Mouse (Mus musculus) urinary bladder, postnatal 10 days (tissue): ENCODE measurements around the gene Lipm.

Experiments
- DNase-seq: peaks from one replicate; pipeline ENCODE4 v3.0.0; 2022; ENCODE audit warnings: low spot score

Lipm gene

DNA sequence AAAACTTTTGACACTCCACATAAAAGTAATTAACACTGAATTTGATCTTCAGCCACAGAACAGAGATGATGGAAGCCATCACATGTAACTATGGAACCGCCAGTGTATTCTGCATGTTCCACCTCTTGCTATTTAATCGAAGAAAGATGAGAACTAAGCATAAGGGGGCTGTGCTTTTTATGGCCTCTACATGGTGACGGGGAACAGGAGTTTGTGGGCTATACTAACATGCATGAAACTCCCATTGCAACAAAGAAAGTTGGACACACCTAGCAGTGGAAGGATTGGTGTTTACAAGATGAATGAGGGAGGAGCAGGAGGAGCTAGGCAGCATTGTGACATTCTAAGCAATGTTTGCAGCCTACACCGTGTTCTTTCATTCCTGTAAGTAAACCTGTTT is at the start of gene Lipm:
Gene Lipm (plus strand): TSS at position 301 of the 400 bp plus-strand sequence.
- DNase-seq = no peak

- DNase-seq = no peak
Measured at GRCm38 (mm10) chr19:34051502-34051901, 49.2 kb upstream of the Lipm start.

DNA sequence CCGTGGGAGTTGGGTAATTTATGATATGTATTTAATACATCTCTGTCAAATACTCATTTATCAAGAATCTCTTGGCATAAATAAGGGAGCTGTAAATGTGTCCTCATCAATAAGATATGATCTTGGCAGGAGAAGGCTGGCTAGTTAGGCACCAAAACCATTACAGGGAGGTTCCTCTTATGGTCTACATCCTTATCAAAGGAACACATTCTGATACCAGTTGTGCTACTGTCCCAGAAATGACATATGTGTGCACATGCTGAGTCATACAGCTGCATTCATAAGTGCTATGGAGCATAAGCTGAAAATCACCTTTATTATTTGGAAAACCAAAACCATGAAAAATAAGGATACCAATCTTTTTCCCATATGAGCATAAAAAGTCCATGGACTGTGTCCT is 37.2 kb upstream of the Lipm start:
- DNase-seq = no peak

DNA sequence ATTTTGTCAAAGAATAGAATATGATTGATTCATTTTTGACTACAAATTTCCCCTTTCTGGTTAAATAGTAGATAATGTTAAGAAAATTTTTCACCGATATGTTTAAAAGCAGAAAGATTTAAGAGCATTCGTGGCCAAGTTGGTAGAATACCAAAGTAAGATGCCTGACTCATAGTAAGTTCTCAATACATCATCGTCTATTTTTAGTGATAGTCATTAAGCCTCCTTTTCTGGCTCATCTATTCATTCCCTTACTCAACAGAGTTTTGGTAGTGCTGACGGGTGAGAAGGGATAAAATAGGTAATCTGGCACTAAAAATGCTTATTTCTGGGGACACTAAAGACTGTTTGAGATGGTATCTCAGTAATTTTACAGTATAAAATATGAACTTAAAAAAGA is 36.7 kb upstream of the Lipm start:
- no peak for DNase-seq

- no peak for DNase-seq
Measured at GRCm38 (mm10) chr19:34066779-34067472, 33.8 kb upstream of the Lipm start, which contains the start of gene Lipn. Gene Lipn, plus strand, starts transcription at chr19:34067358.

- DNase-seq = no peak
Measured at GRCm38 (mm10) chr19:34074239-34074638, 26.5 kb upstream of the Lipm start.

- no peak for DNase-seq
Measured at GRCm38 (mm10) chr19:34078130-34078529, 22.6 kb upstream of the Lipm start.

- DNase-seq = no peak
Measured at GRCm38 (mm10) chr19:34089011-34089680, 11.6 kb upstream of the Lipm start.

DNA sequence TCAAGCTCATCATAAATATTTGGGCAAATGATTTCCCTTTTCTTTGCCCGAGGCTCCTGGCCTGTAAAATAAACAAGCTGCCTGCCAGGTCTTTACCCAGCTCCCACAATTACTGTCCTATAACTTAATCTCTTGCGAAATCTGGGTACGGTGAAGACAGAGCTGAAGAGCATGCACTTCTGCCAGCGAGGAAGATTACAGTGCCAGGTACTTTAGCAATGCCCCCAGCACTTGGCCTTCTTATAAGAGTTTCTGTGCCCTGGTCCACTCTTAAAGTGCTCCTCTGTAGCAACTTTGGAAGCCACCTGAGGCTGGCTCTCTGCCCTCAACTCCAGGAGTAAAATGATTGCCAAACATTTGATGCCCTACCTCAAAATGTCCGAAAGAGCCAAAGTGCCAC is 5.4 kb upstream of the Lipm start:
- DNase-seq = no peak

DNA sequence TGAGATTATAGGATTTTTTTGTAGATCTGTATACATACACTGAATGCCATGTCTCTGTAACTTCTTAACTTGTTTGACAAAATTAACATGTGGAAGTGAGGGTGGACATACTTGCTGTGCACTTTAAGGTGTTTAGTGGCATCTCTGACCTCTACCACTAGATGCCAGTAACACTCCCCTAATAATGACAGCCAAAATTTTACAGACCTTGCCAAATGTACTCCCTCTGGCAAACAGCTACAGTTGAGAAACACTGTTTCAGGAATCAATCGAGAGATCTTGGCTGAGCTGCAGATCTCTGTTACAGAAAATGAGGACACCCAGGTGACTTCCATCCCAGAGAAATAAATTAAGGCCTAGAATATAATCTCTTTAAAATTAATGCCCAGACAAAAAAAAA is 4.5 kb upstream of the Lipm start:
- no peak for DNase-seq

- no peak for DNase-seq
Measured at GRCm38 (mm10) chr19:34101888-34102287, 1.2 kb downstream of the Lipm start.

- DNase-seq = no peak
Measured at GRCm38 (mm10) chr19:34104841-34105240, 4.1 kb downstream of the Lipm start.

DNA sequence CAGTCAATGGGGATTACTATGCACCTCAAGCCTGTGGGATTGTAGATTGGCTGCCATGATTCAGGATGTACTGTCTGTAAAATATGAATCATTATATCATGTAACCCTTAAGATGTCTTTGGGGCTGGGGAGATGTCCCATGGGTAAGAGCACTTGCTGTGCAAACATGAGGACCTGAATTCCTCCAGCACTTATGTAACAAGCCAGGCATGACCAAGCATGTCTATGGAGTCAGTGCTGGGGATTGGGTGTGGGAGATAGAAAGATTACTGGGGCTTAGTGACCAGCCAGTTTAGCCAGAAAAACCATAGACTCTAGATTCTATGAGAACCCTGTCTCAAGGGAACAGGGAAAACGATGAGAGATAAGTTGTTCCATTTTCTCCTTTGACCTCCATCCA is 18.4 kb downstream of the Lipm start:
- no peak for DNase-seq

- no peak for DNase-seq
Measured at GRCm38 (mm10) chr19:34119653-34120052, 18.9 kb downstream of the Lipm start.

DNA sequence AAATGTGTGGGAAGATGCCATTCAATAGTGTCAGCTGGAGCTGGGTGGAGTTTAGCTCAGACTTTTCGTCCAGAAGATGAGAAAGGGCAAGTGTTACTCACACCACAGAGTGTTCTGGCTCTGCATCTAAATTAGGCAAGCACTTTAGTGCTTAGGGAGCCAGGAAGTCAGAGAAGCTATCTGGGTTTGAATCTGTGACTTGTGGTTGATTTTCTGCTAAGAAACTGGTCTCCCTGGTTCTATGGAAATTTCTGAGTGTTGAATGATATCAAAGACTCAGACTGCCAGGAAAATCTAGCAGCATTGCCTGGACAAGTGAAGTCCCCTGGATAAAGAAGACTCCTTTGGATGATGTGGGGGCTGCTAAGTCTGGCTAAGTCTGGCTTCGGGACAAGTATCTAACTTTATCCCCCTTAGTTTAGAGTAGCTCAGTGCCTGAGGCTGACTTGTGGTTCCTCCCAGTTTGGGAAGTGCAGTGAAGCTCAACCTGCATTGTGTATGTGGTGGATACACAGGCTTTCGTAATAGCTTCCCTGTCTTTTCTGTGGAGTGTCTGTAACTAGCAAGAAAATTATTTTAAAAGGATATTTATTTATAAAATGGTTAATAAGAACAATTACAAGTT is 19.5 kb downstream of the Lipm start:
- DNase-seq = no peak

DNA sequence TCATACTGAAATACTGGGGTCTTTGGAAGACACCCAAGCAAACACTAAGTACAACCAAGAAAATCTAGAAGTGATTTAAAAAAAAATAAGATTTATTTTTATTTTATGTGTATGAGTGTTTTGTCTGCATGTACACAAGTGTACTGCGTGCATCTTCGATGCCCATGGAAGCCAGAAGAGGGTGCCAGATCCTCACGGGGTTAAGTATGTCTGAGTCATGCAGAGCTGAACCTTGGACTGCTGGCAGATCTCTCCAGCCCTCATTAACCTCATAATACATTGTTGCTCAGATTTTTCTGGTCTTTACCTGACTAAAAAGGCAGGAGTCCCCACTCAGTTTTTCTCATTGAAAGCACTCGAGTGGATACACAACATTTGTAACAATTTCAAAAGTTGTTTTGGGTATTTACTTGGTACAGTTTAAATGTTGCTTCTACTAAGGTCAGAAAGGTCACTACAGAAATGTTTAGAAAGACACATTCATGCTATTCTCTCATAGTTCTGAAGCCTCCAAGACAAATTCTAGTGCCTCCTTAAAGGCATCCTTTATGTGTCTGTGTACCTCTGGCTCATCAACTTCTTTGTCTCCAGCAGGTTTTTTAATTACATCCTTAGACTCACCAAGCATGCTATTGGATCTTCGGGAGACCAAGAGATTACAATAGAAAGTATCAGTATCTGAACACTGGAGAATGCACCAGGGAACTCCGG is 38.1 kb downstream of the Lipm start:
- DNase-seq = no peak

- DNase-seq = no peak
Measured at GRCm38 (mm10) chr19:34139431-34140046, 38.8 kb downstream of the Lipm start.

GRCm38 (mm10) chr19:34148421-34148820 is 47.7 kb downstream of the Lipm start:
- no peak for DNase-seq

- DNase-seq = no peak
Measured at GRCm38 (mm10) chr19:34151909-34152308, 51.2 kb downstream of the Lipm start.

GRCm38 (mm10) chr19:34153263-34154144 is 52.8 kb downstream of the Lipm start:
- DNase-seq = no peak

- DNase-seq = no peak
Measured at GRCm38 (mm10) chr19:34162693-34163092, 62.0 kb downstream of the Lipm start.
